Mouse (Mus musculus): ENCODE results near the gene Babam1.

Babam1 gene

GRCm38 (mm10) chr8:71396639-71397305, at the start of gene Babam1:
TSS of gene Babam1 (plus strand) at chr8:71396861.
- peak; percentile 91 for DNase-seq

DNA sequence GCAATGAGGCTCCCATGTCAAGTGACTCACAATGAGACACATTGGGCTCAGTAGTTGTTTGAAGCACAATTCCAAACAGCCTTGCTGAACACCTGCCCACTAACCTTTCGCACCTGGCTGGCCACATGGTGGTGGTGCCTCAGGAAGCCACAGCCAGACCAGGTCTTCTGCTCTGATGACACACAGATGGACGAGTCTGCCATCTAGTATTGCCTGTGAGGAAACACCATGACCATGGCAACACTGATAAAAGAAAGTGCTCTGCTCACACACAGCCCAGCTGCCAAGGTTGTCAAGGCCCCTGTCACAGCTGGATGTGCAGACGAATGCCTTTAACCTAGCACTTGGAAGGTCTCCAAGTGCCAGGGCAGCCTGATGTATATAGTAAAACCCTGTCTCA, 45.5 kb upstream of the Babam1 start:
- no peak for DNase-seq

DNA sequence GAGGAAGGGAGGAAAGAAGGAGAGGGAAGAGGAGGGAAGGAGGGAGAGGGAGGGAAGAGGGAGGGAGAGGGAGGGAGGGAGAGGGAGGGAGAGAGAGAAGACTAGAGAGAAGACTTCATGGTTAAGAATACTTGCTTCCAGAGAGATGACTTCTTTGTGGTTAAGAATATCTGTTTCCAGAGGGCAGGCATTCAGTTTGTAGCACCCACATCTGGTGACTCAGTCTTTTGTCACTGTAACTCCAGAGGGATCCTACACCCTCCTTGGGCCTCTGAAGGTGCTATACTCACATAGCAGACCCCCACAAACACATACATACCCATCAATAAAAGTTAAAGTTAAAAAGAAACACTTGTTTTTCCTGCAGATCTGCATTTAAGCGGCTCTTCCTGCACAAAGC, 45.1 kb upstream of the Babam1 start:
- DNase-seq = no peak

- no peak for DNase-seq
Measured at GRCm38 (mm10) chr8:71358026-71358425, 38.6 kb upstream of the Babam1 start.

- peak; percentile 92 for DNase-seq
Measured at GRCm38 (mm10) chr8:71366771-71367528, 29.7 kb upstream of the Babam1 start, which contains the start of gene Use1. TSS of gene Use1 (plus strand) at chr8:71366848.

DNA sequence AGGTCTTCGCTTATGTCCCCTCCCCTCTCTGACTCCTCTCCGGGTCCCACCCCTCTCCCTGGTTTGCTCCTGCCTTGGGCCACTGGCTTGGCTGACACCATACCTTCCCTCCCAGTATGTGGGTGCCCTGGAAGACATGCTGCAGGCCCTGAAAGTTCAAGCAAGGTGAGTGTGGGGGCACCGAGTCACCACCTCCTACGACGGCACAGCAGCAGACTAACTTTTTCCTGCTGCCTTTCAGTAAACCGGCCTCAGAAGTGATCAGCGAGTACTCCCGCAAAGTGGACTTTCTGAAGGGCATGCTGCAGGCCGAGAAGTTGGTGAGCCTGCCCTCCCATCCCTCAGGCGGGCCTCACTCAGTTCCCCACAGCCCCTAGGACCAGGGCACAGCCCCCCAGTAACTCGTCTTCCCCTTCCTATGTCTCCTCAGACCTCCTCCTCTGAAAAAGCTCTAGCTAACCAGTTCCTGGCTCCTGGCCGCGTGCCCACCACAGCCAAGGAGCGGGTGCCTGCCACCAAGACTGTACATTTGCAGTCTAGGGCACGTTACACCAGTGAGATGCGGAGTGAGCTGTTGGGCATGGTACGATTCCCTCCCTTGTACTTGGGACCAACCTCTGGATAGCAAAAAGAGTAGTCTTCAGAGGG, 29.0 kb upstream of the Babam1 start:
- no peak for DNase-seq

- no peak for DNase-seq
Measured at GRCm38 (mm10) chr8:71368366-71368765, 28.3 kb upstream of the Babam1 start.

- no peak for DNase-seq
Measured at GRCm38 (mm10) chr8:71369040-71369718, 27.5 kb upstream of the Babam1 start.

GRCm38 (mm10) chr8:71370711-71371235, 25.9 kb upstream of the Babam1 start:
- no peak for DNase-seq

DNA sequence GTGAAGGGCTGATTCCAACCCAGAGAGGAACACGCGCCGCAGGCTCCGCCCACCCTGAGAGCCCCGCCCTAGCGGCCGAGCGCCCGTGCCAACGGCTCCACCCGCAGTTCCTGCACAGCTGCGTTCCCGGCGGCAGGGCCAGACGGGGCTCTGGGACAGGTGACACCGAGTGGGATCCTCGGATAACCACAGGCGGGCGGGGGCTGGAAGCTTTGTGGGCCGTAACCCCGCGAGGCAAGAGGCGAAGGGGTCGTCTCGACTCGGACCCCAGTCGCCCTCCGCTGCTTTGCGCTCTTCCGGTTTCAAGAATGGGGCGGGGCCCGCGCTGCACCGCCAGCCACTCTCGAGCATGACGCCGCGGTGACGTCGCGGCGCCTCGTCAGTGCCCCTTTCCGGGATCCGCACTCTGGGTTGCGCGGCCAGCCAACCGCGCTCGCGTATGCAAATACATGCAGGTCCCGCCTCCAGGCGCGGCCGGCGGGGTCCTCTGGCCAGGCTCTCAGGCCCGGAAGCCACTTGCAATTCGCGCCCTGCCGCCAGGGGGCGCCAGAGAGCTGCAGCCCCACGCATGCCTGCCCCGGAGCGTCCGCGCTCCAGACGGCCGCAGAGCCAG, 25.3 kb upstream of the Babam1 start, which contains the start of gene Ocel1:
Gene Ocel1 (plus strand): TSS at position 63 of the 613 bp plus-strand sequence.
- peak; percentile 98 for DNase-seq

DNA sequence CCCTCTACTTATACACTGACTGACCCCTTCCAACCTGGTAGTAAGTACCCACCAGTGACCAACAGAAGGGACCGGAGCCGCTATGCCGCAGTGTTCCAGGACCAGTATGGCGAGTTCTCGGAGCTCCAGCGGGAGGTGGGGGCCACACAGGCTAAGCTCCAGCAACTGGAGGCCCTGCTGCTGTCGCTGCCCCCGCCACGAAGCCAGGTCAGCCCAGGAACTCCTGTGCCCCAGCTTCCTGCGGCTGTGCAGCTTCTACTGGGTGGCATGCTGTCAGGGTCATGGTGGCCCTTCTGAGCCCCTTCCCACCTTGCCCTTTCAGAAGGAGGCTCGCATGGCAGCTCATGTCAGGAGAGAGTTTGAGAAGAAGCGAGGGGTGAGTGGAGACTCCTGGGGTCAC, 24.2 kb upstream of the Babam1 start:
- no peak for DNase-seq

DNA sequence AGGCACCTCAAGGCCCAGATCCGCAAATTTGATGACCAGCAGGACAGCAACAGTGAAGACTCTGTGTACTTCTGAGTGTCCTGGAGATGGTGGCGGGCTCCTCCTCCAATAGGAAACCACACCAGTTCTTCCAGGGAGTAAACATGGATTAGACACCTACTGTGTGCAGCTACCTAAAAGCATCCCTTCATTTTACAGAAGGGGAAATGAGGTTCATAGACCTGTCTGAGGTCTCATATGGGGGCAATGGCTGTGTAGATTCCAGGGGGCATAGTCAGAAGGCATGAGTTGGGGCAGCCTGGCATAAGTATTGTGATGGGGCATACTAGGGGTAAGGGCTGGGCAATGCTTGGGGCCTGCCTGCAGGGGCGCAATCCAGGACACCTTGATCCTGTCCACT, 23.7 kb upstream of the Babam1 start:
- DNase-seq = no peak

DNA sequence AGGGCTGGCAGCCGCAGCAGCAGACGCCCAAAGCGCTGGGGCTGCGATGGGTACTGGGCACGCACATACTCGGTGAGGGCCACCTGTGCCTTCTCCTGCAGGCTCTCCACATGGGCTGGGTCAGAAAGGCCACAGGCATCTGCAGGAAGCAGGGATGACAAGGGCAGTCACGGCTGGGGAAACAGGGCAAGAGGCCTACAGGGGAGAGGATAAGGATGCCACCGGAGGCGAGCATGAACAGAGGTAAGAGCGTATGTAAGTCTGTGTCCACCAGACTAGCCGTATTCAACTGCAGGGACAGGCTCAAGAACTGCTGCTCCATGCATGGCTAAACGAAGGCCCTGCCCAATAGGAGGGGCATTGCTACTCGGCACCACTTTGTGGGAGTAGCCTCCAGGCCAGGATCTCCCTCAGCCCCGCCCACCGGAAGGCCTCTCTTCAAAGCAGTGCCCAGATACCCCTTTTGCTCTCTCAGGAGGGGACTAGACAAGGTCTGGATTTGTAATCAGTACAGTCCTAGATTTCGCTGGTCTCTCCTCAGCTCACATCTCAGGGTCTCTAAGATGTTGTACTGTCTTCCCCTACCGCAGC, 21.9 kb upstream of the Babam1 start:
- no peak for DNase-seq

DNA sequence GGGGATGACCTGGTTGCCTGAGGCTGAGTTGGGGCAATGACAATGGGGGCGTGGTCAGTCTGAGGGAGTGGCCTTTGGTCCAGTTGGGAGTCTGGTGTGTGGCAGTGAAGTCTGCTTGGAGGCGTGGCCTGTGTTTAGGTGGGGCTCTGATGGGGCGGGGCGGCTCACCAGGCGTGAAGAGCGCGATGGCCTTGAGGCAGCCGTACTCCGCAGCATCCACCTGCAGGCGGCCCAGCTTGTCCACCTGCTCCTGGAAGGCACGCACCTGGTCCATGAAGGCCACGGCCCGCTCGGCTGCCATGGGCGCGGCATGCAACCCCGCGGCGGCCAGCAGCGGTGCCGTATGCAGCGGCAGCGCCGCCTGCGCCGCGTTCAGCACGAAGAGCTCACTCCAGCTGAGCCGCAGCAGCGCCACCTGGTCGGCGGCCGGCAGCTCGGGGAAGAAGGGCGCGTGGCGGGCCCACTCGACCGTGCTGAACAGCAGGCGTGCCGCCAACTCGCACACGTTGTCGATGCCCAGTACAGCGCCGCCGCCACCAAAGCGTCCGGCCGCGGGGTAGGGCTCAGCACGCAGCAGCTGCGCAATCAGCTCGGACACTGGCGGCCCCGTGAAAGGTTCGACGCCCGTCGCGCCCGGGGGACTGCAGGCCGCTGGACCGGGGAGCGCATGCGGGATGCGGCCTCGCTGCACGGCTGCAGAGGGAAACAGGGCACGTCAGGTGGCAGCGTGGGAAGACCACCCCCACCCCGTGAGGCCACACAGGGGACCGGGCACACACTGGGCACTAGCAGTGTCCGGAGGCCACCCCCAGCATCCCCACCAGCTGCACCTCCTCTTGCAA, 20.9 kb upstream of the Babam1 start:
- DNase-seq = peak; percentile 64

GRCm38 (mm10) chr8:71376423-71377030, 20.1 kb upstream of the Babam1 start:
- DNase-seq = no peak

DNA sequence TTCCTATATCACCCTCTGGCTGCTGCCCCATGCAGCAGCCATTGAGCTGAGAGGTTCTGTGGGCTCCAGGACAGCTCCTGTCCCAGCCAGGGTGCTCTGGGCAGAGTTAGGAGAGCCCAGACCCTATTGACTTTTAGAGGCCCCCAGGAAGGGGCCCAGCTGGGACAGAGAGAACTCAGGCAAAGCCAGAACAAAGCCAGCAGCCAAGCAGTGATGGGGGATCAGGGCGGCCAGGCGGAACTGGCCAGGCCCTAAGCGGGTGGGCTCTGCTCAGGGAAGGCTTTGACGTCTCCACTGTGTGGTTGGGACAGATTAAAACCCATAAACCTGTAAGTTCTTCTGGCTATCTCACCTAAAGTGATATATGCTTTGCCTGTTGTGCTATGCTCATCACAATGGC, 17.7 kb upstream of the Babam1 start:
- DNase-seq = no peak

- no peak for DNase-seq
Measured at GRCm38 (mm10) chr8:71379512-71380075, 17.1 kb upstream of the Babam1 start.

GRCm38 (mm10) chr8:71380178-71381171, 16.2 kb upstream of the Babam1 start:
- no peak for DNase-seq

GRCm38 (mm10) chr8:71381421-71381970, 15.2 kb upstream of the Babam1 start, which contains the start of gene Nr2f6:
TSS of gene Nr2f6 (minus strand) at chr8:71381960.
- peak; percentile 82 for DNase-seq

Measured in lung, postnatal 14 days (tissue).